Mouse (Mus musculus) limb, embryonic 13.5 days (tissue): Measurements from ENCODE around the gene Gas1. TPM values are rescaled to one million over a fixed set of nuclear protein-coding genes. Genes with fewer than 3 reads are reported as not detected.
A peak's percentile ranks its signal among the peaks of the same experiment; 100 is the strongest.

Source experiments
- ATAC-seq: fragments of 200-750 bp; cut with Nextera tagmentation; 2 replicates; pipeline ENCODE4 v1.8.0; 2017; ENCODE audit warnings: low read depth, moderate number of reproducible peaks, moderate TSS enrichment; ENCODE audit not compliant: low FRiP score
- H3K27ac ChIP-seq: fragments of 300-500 bp; sonication (generic); 2 replicates; pipeline ENCODE4 v1.5.1; 2015; ENCODE audit warnings: inconsistent platforms, mild to moderate bottlenecking, moderate library complexity
- H3K27me3 ChIP-seq: fragments of 300-500 bp; sonication (generic); 2 replicates; pipeline ENCODE4 v1.6.1; 2015; ENCODE audit warnings: mild to moderate bottlenecking, inconsistent platforms
- H3K36me3 ChIP-seq: fragments of 300-500 bp; sonication (generic); 2 replicates; pipeline ENCODE4 v1.6.1; 2015; ENCODE audit warnings: inconsistent platforms, mild to moderate bottlenecking, moderate library complexity
- H3K4me1 ChIP-seq: fragments of 300-500 bp; sonication (generic); 2 replicates; pipeline ENCODE4 v1.6.1; 2015; ENCODE audit warnings: inconsistent platforms
- H3K4me2 ChIP-seq: fragments of 300-500 bp; sonication (generic); replicated peaks from 2 replicates; pipeline ENCODE4 v1.6.1; 2015; ENCODE audit warnings: inconsistent platforms, mild to moderate bottlenecking, moderate library complexity
- H3K4me3 ChIP-seq: fragments of 300-500 bp; sonication (generic); 2 replicates; pipeline ENCODE4 v1.5.1; 2015; ENCODE audit warnings: moderate library complexity, mild to moderate bottlenecking, inconsistent platforms
- H3K9ac ChIP-seq: fragments of 300-500 bp; sonication (generic); 2 replicates; pipeline ENCODE4 v1.6.1; 2015; ENCODE audit warnings: mild to moderate bottlenecking, inconsistent platforms
- H3K9me3 ChIP-seq: fragments of 300-500 bp; sonication (generic); 2 replicates; pipeline ENCODE4 v1.6.1; 2016; ENCODE audit warnings: inconsistent platforms
- WGBS: fragments of 180-500 bp; shearing (Covaris S2); methylation state at CpG from one replicate; pipeline ENCODE4 v1.1.7; 2015; 5-methylcytosine and 5-hydroxymethylcytosine counted together
- polyA plus RNA-seq: library from polyadenylated mRNA; unstranded; fragments of >200 nt; fragmentation: Nextera tagmentation; extraction: Ambion mirVana; gene quantifications from 2 replicates; pipeline ENCODE4 v1.2.1, GENCODE M21; 2015

Gas1 gene
- polyA plus RNA-seq, 1 experiment from 2014 or later, result 264 TPM

GRCm38 (mm10) chr13:60134439-60134799 lies 42.7 kb downstream of the Gas1 start:
- H3K9ac ChIP-seq, result no peak overlapping the region
- no peak overlapping the region; the same call in 1 of the 2 replicates for H3K4me2 ChIP-seq
- ATAC-seq, result no peak

GRCm38 (mm10) chr13:60133716-60134438 lies 43.3 kb downstream of the Gas1 start:
- Histone ChIP-seq H3K4me2 (peak overlapping the region; percentile 32), H3K9me3 (no peaks in the 10 kb centered on the region), H3K27ac (no peak overlapping the region), H3K36me3 (no peaks in the 10 kb centered on the region), H3K9ac (no peak overlapping the region), H3K27me3 (peaks cover 6% of the 10 kb centered on the region; the same call in 1 of the 2 replicates), H3K4me3 (no peak overlapping the region), H3K4me1 (peaks cover 38% of the 10 kb centered on the region)
- 14% methylated on average over 10 of the region's 10 CpGs for WGBS
- ATAC-seq, result peak; percentile 48; the same call in 1 of the 2 replicates

More at GRCm38 (mm10) chr13:60134439-60134799, 42.7 kb downstream of the Gas1 start:
- H3K36me3 ChIP-seq, result no peaks in the 10 kb centered on the region
- no peak overlapping the region for H3K4me3 ChIP-seq
- no peak overlapping the region for H3K27ac ChIP-seq
- H3K4me1 ChIP-seq, result peaks cover 36% of the 10 kb centered on the region
- 82% methylated on average over 5 of the region's 5 CpGs for WGBS
- H3K9me3 ChIP-seq, result no peaks in the 10 kb centered on the region
- H3K27me3 ChIP-seq, result peaks cover 6% of the 10 kb centered on the region; the same call in 1 of the 2 replicates

DNA sequence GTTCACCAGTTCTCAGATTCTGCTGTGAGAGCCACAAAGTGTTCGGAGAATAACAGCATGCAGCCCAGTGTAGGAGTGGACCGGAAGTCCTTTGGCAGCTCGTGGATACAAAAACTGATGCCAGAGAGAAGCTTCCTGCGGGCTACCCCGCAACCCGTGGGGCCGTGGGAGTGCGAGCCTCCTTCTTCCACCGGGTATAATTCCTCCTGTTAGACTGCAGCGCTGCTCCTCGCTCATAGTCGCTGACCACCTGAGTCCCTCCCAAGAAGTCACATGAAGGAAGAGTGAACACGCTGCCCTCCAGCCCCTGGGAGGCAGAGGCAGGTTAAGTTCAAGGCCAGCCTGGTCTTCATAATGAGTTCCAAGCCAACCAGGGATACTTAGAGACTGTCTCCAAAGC lies 45.4 kb downstream of the Gas1 start:
- Histone ChIP-seq H3K9ac (no peak overlapping the region), H3K4me3 (no peak overlapping the region), H3K36me3 (no peaks in the 10 kb centered on the region), H3K9me3 (no peaks in the 10 kb centered on the region), H3K27ac (no peak overlapping the region), H3K4me2 (no peak overlapping the region), H3K27me3 (peaks cover 12% of the 10 kb centered on the region; the same call in 1 of the 2 replicates), H3K4me1 (peaks cover 39% of the 10 kb centered on the region)
- 66% methylated on average over 13 of the region's 13 CpGs for WGBS
- ATAC-seq, result no peak

- no peak overlapping the region for H3K4me3 ChIP-seq
- H3K4me2 ChIP-seq, result no peak overlapping the region
- WGBS, result 47% methylated on average over 9 of the region's 9 CpGs
- H3K9me3 ChIP-seq, result no peaks in the 10 kb centered on the region
- H3K9ac ChIP-seq, result no peak overlapping the region
- H3K27ac ChIP-seq, result no peak overlapping the region
- H3K27me3 ChIP-seq, result peaks cover 16% of the 10 kb centered on the region; the same call in 1 of the 2 replicates
- no peaks in the 10 kb centered on the region for H3K36me3 ChIP-seq
- peaks cover 56% of the 10 kb centered on the region for H3K4me1 ChIP-seq
- ATAC-seq, result no peak
Measured at GRCm38 (mm10) chr13:60129541-60129940, 47.6 kb downstream of the Gas1 start.

- Histone ChIP-seq H3K36me3 (no peaks in the 10 kb centered on the region), H3K4me3 (0 out of 2 replicates have a peak overlapping the region, but pooled peaks have one; percentile 11), H3K4me1 (peaks cover 50% of the 10 kb centered on the region), H3K4me2 (peak overlapping the region; percentile 31), H3K27me3 (peaks cover 10% of the 10 kb centered on the region; the same call in 1 of the 2 replicates), H3K9me3 (no peaks in the 10 kb centered on the region), H3K27ac (no peak overlapping the region), H3K9ac (no peak overlapping the region)
- 45% methylated on average over 19 of the region's 19 CpGs for WGBS
- ATAC-seq, result no peak
Measured at GRCm38 (mm10) chr13:60126338-60126737, 50.8 kb downstream of the Gas1 start.

- ATAC-seq, result no peak
- peak overlapping the region; percentile 31 for H3K4me2 ChIP-seq
- H3K27me3 ChIP-seq, result peaks cover 10% of the 10 kb centered on the region; the same call in 1 of the 2 replicates
- H3K36me3 ChIP-seq, result no peaks in the 10 kb centered on the region
- H3K9me3 ChIP-seq, result no peaks in the 10 kb centered on the region
- no peak overlapping the region for H3K27ac ChIP-seq
- H3K4me1 ChIP-seq, result peaks cover 50% of the 10 kb centered on the region
- WGBS, result 21% methylated on average over 13 of the region's 13 CpGs
- H3K4me3 ChIP-seq, result 0 out of 2 replicates have a peak overlapping the region, but pooled peaks have one; percentile 11
- H3K9ac ChIP-seq, result no peak overlapping the region
Measured at GRCm38 (mm10) chr13:60125501-60126305, 51.5 kb downstream of the Gas1 start.

- Histone ChIP-seq H3K36me3 (no peaks in the 10 kb centered on the region), H3K9ac (no peak overlapping the region), H3K4me1 (peaks cover 50% of the 10 kb centered on the region), H3K27me3 (peaks cover 10% of the 10 kb centered on the region; the same call in 1 of the 2 replicates), H3K9me3 (no peaks in the 10 kb centered on the region), H3K4me2 (0 out of 2 replicates have a peak overlapping the region, but pooled peaks have one; percentile 2), H3K27ac (no peak overlapping the region), H3K4me3 (no peak overlapping the region)
- 7% methylated on average over 3 of the region's 3 CpGs for WGBS
- no peak for ATAC-seq
Measured at GRCm38 (mm10) chr13:60125020-60125419, 52.1 kb downstream of the Gas1 start.

DNA sequence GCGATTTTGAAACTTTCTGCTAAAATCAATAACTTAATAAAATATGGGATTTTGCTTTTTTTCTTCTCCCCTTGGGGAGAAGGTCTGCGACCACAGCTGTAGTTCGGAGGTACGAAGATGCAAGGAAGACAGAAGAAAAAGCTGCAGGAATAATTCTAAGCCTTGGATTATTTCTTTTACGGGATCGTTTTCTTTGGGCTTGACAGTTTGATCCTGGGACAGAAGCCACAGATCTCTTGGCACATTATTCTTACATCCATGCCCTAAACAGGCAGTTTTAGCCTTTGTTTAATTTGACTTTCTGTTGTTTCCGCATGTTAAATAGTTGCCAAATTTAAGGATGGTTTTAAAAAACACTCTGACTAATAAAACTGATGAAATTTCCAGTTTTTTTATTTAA lies 52.7 kb downstream of the Gas1 start:
- H3K4me3 ChIP-seq, result no peak overlapping the region
- no peak overlapping the region for H3K4me2 ChIP-seq
- 26% methylated on average over 7 of the region's 7 CpGs for WGBS
- H3K9me3 ChIP-seq, result no peaks in the 10 kb centered on the region
- ATAC-seq, result no peak
- no peak overlapping the region for H3K27ac ChIP-seq
- peaks cover 46% of the 10 kb centered on the region for H3K4me1 ChIP-seq
- H3K27me3 ChIP-seq, result peaks cover 10% of the 10 kb centered on the region; the same call in 1 of the 2 replicates
- no peaks in the 10 kb centered on the region for H3K36me3 ChIP-seq
- H3K9ac ChIP-seq, result no peak overlapping the region
